Mouse (Mus musculus): ENCODE results near the gene March2.

DNA sequence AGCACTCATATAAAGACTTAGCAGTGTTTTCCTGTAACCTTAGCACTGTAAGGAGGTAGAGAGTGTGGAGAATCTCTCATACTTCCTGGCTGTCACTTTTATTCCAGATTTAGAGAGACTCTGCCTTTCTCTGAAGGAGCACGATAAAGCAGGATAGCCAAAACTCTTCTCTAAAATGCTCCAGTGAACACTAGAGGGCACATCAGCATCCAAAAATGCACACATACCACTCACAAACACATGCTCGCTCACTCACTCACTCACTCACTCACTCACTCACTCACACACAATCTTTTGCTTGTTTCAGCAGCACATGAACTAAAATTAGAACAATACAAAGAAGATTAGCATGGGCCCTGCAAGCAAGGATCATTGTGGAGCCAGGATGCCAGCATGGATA is 10.7 kb upstream of the March2 start:
- no peak for TF ChIP-seq CTCF (IDR thresholded peaks at IDR 0.05; ENCODE audit: borderline replicate concordance, insufficient read depth, low read depth, low read length)
- no peak for TF ChIP-seq POLR2A (IDR thresholded peaks at IDR 0.05; ENCODE audit: borderline replicate concordance, insufficient read depth, low read length)
